ENCODE assay signal across 11 mouse cellular contexts in genomic region chr17:83600976-83601375, GRCm38 (mm10). TPM values are rescaled to one million over a fixed set of nuclear protein-coding genes. Genes with fewer than 3 reads are reported as not detected.
"Had no signal": no experiment of that assay in that cellular context is flagged by ENCODE, and none has a peak within 500 bp of the region (broad histone marks: within the 10 kb centered on the region; RNA-seq: fewer than 3 reads in every experiment).

No protein-coding gene starts in this region.

- DNase-seq: kidney, adult 11 months; kidney, adult 8-10 months; kidney, postnatal 10 days; kidney, postnatal 36 days; liver, embryonic 13.5 days; lung, adult 2 months; thymus, adult 2 months; thymus, postnatal 14 days; thymus, postnatal 4 days had no signal

RNA-seq across cellular contexts. Expression of gene Kcng3, which starts 30.7 kb away (rescaled TPM):
- total RNA-seq: liver, adult 2 months; megakaryocyte, adult 5-6 weeks had no signal
